Mouse (Mus musculus) cerebellum, postnatal 4 days (tissue): ENCODE measurements around the gene Gpr37.
A peak's percentile ranks its signal among the peaks of the same experiment; 100 is the strongest.

Source experiments
- DNase-seq, 2 experiments: peaks; one replicate each; pipeline ENCODE4 v3.0.0; 2022; ENCODE audit warnings: low spot score in 2 of 2, mixed read lengths in 1 of 2

The Gpr37 gene

GRCm38 (mm10) chr6:25690629-25691028, at the start of gene Gpr37:
TSS of gene Gpr37 (minus strand) at chr6:25690729.
- DNase-seq: no peak

GRCm38 (mm10) chr6:25736533-25736932, 46.0 kb upstream of the Gpr37 start:
- DNase-seq: no peak

DNA sequence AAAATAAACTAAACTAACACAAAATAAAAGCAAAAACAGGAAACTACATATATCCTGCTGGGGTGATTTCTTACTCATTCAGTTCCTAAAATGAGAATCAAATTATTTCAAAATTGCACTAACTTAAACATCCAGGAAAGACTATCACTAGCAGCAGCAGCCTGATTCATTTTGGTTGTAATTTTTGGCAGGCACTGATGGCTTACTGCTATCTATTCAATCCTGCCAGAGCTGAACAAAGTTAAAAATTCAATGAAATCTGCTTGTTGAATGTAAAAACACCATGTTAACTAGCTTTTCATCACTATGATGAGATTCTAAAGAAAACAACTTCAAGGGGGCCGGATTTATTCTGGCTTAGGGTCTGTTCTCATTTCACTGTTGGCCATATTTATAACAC, 36.0 kb upstream of the Gpr37 start:
- no peak for DNase-seq

GRCm38 (mm10) chr6:25710601-25711000, 20.1 kb upstream of the Gpr37 start:
- DNase-seq: no peak

DNA sequence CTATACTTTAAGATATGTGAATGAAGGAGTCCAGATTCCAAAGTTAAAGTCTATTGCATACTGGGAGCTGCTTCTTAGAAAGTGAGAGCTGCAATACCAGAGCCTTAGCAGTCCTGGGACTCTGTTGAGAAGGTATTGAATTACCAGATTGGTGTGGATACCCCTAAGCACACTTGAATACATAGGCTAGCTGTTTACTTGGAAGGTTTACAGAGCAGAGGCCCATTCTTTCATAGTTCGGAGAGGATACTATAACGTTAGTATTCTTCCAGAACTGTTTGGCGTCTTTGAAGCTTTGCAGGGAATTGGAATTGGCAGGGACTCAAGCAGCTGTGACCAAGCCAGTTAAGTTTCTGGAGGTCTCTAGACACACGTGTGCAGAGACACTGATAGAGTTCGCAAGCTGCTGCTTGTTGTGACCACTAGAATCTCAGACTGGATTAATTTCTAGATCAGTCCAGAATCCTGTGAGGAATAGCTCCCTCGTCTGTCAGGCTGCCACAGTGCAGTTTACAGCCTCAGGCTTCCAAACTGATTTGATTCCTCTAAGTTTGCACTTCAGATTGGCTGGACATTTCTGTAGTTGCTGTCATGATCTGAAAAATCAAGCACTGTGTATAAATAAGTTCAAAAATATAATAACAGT, 18.8 kb upstream of the Gpr37 start:
- DNase-seq: peak; percentile 25 to 47

DNA sequence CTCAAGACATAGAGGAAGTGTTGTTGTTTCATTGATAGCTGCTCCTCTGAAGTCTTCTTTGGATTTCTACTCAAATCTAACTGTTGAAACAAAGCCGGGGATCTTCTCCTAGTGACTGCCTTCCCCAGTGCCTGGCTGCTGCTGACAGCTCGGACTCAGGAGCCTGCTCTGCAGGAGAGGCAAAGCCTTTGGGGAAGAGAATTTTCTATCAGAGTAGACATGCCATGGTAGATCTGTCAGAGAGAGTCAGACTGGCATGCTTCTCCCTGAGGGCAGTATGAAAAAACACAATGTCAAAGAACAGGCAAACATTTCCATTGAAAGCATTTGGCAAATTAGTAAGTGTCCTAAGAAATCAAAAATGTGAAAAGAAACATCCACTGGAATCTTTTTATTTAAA, 9.4 kb upstream of the Gpr37 start:
- DNase-seq: no peak

GRCm38 (mm10) chr6:25690284-25690605, 284 bp downstream of the Gpr37 start:
- DNase-seq: peak in 1 of 2 experiments; percentile 24

DNA sequence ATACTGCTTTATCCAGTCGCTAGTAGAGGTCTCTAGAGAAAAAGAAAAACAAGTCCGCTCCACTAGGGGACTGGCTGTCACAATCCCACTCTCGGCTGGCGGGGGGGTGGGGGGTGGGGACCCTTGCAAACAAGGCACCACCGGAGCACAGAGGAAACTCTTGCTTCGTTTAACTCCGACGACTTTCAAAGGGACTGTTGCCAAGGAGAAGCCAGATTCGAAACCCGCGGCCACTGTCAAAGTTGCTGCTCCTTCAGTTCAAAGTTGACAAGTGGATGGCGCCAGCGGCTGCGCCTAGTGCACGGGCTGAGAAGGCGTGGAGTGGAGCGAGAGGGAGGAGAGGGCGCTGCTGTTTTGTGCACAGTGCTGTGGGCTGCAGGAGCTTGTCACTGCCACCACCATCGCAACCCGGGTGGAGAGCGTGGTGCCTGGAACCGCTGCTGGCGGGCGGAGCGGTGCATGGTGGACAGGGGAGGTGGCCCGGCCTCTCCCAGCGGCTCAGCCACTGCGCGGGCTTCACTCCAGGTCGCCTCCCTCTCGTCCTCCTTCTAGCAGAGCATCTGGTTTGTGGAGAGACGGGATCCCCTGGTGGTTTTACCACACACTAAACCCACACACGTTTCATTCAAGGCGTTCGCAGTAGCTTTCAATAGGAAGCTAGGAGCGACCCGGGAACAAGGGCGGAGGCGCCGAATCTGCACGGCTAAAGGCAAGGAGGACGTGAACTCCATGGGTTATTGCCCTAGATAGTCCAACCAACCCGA, 827 bp downstream of the Gpr37 start:
- DNase-seq: peak; percentile 35 to 42

- peak in 1 of 2 experiments; percentile 21 for DNase-seq
Observed at GRCm38 (mm10) chr6:25688927-25689519, 1.5 kb downstream of the Gpr37 start.

GRCm38 (mm10) chr6:25686760-25687200, 3.7 kb downstream of the Gpr37 start:
- peak in 1 of 2 experiments; percentile 65 for DNase-seq

- no peak for DNase-seq
Observed at GRCm38 (mm10) chr6:25684391-25684790, 6.1 kb downstream of the Gpr37 start.

- DNase-seq: no peak
Observed at GRCm38 (mm10) chr6:25675111-25675510, 15.4 kb downstream of the Gpr37 start.

GRCm38 (mm10) chr6:25673801-25674200, 16.7 kb downstream of the Gpr37 start:
- DNase-seq: no peak

GRCm38 (mm10) chr6:25670150-25670549, 20.4 kb downstream of the Gpr37 start:
- no peak for DNase-seq

DNA sequence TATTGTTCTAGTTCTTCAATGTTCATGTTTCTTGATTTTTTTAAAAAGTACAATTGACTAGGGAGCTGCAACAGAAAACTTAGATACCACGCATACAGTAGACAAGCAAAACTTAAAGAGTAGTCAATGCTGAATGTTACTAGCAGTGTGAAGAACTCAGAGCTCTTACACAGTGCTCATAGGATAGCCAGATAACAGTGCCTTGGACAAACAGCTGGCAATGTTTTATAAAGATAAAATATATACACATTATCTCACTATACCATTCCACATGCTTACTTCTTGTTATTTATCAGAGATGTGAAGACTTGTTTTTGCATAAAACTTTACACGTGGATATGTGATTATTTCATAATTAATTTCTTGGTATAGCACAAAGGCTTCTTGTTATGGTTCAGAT, 26.6 kb downstream of the Gpr37 start:
- DNase-seq: no peak

- DNase-seq: no peak
Observed at GRCm38 (mm10) chr6:25659924-25660675, 30.4 kb downstream of the Gpr37 start.
